ENCODE assay signal across 32 mouse cellular contexts in the genomic region with DNA sequence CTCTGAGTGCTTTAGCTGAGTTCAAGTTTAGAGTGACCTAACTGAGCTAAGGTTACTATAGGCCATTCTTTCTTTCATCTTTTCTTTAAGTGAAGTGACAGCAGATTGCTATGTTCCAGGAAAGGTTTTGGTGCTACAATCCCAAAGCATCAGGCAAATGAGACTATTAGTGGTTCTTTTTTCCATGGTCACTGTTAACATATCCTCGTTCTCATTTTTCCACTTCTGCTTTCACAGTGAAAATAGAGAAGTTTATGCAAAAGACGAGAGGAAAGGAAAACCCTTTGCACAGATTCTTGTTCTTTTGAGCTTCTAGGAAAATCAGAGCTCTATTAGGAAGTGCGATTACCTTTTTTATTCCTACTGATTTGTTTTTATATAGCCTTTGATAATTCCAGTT. TPM values are rescaled to one million over a fixed set of nuclear protein-coding genes. Genes with fewer than 3 reads are reported as not detected.
DNase-seq lines count a peak whose midpoint lies in the region; ATAC-seq and TF ChIP-seq lines count a peak whose summit lies in the region.
"Had no signal": no experiment of that assay in that cellular context is flagged by ENCODE, and none has a peak within 500 bp of the region (broad histone marks: within the 10 kb centered on the region; RNA-seq: fewer than 3 reads in every experiment).

No protein-coding gene starts in this region.

- ATAC-seq in liver, embryonic 12.5 days, result no peak
- peak; percentile 50; the same call in 1 of the 2 replicates for ATAC-seq in common myeloid progenitor, adult 5-6 weeks (replicated peaks; ENCODE audit: low read depth, poor library complexity, severe bottlenecking)
- ATAC-seq in megakaryocyte, adult 5-6 weeks (ENCODE audit: poor library complexity, severe bottlenecking), result peak; percentile 80
- ATAC-seq: activated CD4-positive, CD25-positive, alpha-beta regulatory T cell, adult 4 months; CD4-positive, CD25-positive, alpha-beta regulatory T cell, adult 4 months; forebrain, embryonic 15.5 days; hindbrain, embryonic 16.5 days; intestine, embryonic 15.5 days had no signal

- H3K27me3 ChIP-seq in liver, adult 2 months (ENCODE audit: control insufficient read depth, insufficient read depth, low read length), result no peaks in the 10 kb centered on the region
- no peaks in the 10 kb centered on the region for H3K27me3 ChIP-seq in liver, embryonic 12.5 days (replicated peaks)
- H3K27me3 ChIP-seq: embryonic facial prominence, embryonic 13.5 days; forebrain, embryonic 12.5 days; forebrain, embryonic 15.5 days; heart, embryonic 13.5 days; intestine, embryonic 15.5 days had no signal

- H3K4me2 ChIP-seq in liver, embryonic 12.5 days, result no peak overlapping the region
- H3K4me2 ChIP-seq: embryonic facial prominence, embryonic 13.5 days; forebrain, embryonic 12.5 days; forebrain, embryonic 15.5 days; heart, embryonic 13.5 days; intestine, embryonic 15.5 days had no signal

- no peak overlapping the region for H3K4me3 ChIP-seq in liver, adult 2 months (ENCODE audit: insufficient read depth, low read depth, low read length)
- H3K4me3 ChIP-seq in liver, embryonic 12.5 days, result no peak overlapping the region
- H3K4me3 ChIP-seq: embryonic facial prominence, embryonic 10.5 days; embryonic facial prominence, embryonic 13.5 days; erythroblast, embryonic 14.5 days; forebrain, embryonic 12.5 days; forebrain, embryonic 15.5 days; heart, embryonic 10.5 days; heart, embryonic 13.5 days; intestine, embryonic 15.5 days had no signal

- no peak overlapping the region for H3K27ac ChIP-seq in liver, adult 2 months (replicated peaks; ENCODE audit: insufficient read depth, low read depth, low read length)
- H3K27ac ChIP-seq in liver, embryonic 12.5 days, result no peak overlapping the region
- H3K27ac ChIP-seq: embryonic facial prominence, embryonic 10.5 days; embryonic facial prominence, embryonic 13.5 days; forebrain, embryonic 12.5 days; forebrain, embryonic 15.5 days; heart, embryonic 10.5 days; heart, embryonic 13.5 days; intestine, embryonic 15.5 days had no signal

- H3K79me2 ChIP-seq in liver, adult 2 months (ENCODE audit: control insufficient read depth, insufficient read depth, low read length), result no peaks in the 10 kb centered on the region

- no peak for TF ChIP-seq POLR2A in liver, adult 2 months (IDR thresholded peaks at IDR 0.05; ENCODE audit: extremely low read depth, insufficient read depth, low read length)

- H3K9ac ChIP-seq in liver, adult 2 months (ENCODE audit: low read depth, low read length), result no peak overlapping the region
- H3K9ac ChIP-seq in liver, embryonic 12.5 days, result no peak overlapping the region
- H3K9ac ChIP-seq: embryonic facial prominence, embryonic 13.5 days; forebrain, embryonic 12.5 days; forebrain, embryonic 15.5 days; heart, embryonic 13.5 days; intestine, embryonic 15.5 days had no signal

- WGBS in liver, adult 2 months, result 84% methylated on average over 3 of the region's 3 CpGs
- WGBS in liver, embryonic 12.5 days (ENCODE audit: insufficient replicate concordance), result 46% methylated on average over 3 of the region's 3 CpGs

- H3K9me3 ChIP-seq in liver, embryonic 12.5 days (replicated peaks), result no peaks in the 10 kb centered on the region
- H3K9me3 ChIP-seq: embryonic facial prominence, embryonic 10.5 days; embryonic facial prominence, embryonic 13.5 days; forebrain, embryonic 12.5 days; forebrain, embryonic 15.5 days; heart, embryonic 10.5 days; heart, embryonic 13.5 days; intestine, embryonic 15.5 days had no signal

- H3K36me3 ChIP-seq in liver, adult 2 months (ENCODE audit: control insufficient read depth, insufficient read depth, low read length), result no peaks in the 10 kb centered on the region
- H3K36me3 ChIP-seq in liver, embryonic 12.5 days, result no peaks in the 10 kb centered on the region
- H3K36me3 ChIP-seq: embryonic facial prominence, embryonic 10.5 days; embryonic facial prominence, embryonic 13.5 days; forebrain, embryonic 12.5 days; forebrain, embryonic 15.5 days; heart, embryonic 10.5 days; heart, embryonic 13.5 days; intestine, embryonic 15.5 days had no signal

- TF ChIP-seq CTCF in liver, adult 2 months (IDR thresholded peaks at IDR 0.05; ENCODE audit: low read depth, low read length), result no peak

- H3K4me1 ChIP-seq in liver, adult 2 months (ENCODE audit: control insufficient read depth, insufficient read depth, low read length), result no peaks in the 10 kb centered on the region
- H3K4me1 ChIP-seq in liver, embryonic 12.5 days, result no peaks in the 10 kb centered on the region
- H3K4me1 ChIP-seq: embryonic facial prominence, embryonic 10.5 days; embryonic facial prominence, embryonic 13.5 days; forebrain, embryonic 12.5 days; forebrain, embryonic 15.5 days; heart, embryonic 10.5 days; heart, embryonic 13.5 days; intestine, embryonic 15.5 days had no signal

- peak; percentile 21 for DNase-seq in liver, adult 2 months (ENCODE audit: extremely low read depth, low read depth, low spot score)
- DNase-seq in layer of hippocampus, adult 11-12 months (ENCODE audit: low spot score), result no peak
- no peak for DNase-seq in urinary bladder, postnatal 25 days (ENCODE audit: low spot score)
- DNase-seq in heart, adult 9 months (ENCODE audit: low spot score in 2 of 2), result no peak
- DNase-seq: adrenal gland, adult 8-10 months; adrenal gland, postnatal 25 days; cerebellum, adult 18-20 months; cerebellum, adult 9-11 months; cerebellum, postnatal 25 days; embryo, embryonic 11 days; gastrocnemius, postnatal 10 days; gastrocnemius, postnatal 36 days; heart, adult 11 months; heart, postnatal 14 days; heart, postnatal 4 days had no signal

RNA-seq across cellular contexts. Expression of a gene that starts 22.9 kb away (rescaled TPM):
- total RNA-seq in liver, adult 2 months (2014; rRNA removed), result not detected in 2 replicates
- not detected in 2 replicates for polyA plus RNA-seq in liver, adult 2 months (2012; rRNA removed)
- polyA plus RNA-seq in liver, embryonic 12.5 days (2016; fragmentation: Nextera tagmentation; extraction: Ambion mirVana), result not detected in 2 replicates
- not detected in 2 replicates for total RNA-seq in common myeloid progenitor, adult 5-6 weeks (2017)
- total RNA-seq in megakaryocyte, adult 5-6 weeks (2015), result not detected in 2 replicates
- not detected in 2 replicates for total RNA-seq in megakaryocyte, adult 5-6 weeks (2017)
- total RNA-seq: adrenal gland, postnatal 25 days; gastrocnemius, postnatal 10 days; gastrocnemius, postnatal 36 days; heart, postnatal 4 days had no signal
- polyA plus RNA-seq: activated CD4-positive, CD25-positive, alpha-beta regulatory T cell, adult 4 months; CD4-positive, CD25-positive, alpha-beta regulatory T cell, adult 4 months; cortical plate, adult 2 months; embryonic facial prominence, embryonic 10.5 days; embryonic facial prominence, embryonic 13.5 days; erythroblast, embryonic 14.5 days; forebrain, embryonic 12.5 days; forebrain, embryonic 15.5 days; heart, embryonic 10.5 days; heart, embryonic 16.5 days; hindbrain, embryonic 11.5 days; hindbrain, embryonic 16.5 days; intestine, embryonic 15.5 days had no signal
